8 mouse cellular contexts compared by ENCODE assay signal in genomic region chr8:119912643-119913042, GRCm38 (mm10). TPM values are rescaled to one million over a fixed set of nuclear protein-coding genes. Genes with fewer than 3 reads are reported as not detected.
DNase-seq lines count a peak whose midpoint lies in the region; ATAC-seq and TF ChIP-seq lines count a peak whose summit lies in the region.

No protein-coding gene starts in this region.

- peaks cover 23% of the 10 kb centered on the region; the same call in 1 of the 2 replicates for H3K4me1 ChIP-seq in lung, postnatal 0 days (ENCODE audit: insufficient read depth, low read depth, low read length)
- H3K4me1 ChIP-seq in forebrain, embryonic 12.5 days, result peaks cover 47% of the 10 kb centered on the region
- H3K4me1 ChIP-seq in limb, embryonic 15.5 days, result peaks cover 50% of the 10 kb centered on the region
- H3K4me1 ChIP-seq in stomach, embryonic 15.5 days, result peaks cover 49% of the 10 kb centered on the region

- H3K9me3 ChIP-seq in lung, postnatal 0 days (ENCODE audit: low read length), result no peaks in the 10 kb centered on the region
- no peaks in the 10 kb centered on the region for H3K9me3 ChIP-seq in forebrain, embryonic 12.5 days
- no peaks in the 10 kb centered on the region for H3K9me3 ChIP-seq in limb, embryonic 15.5 days
- no peaks in the 10 kb centered on the region for H3K9me3 ChIP-seq in stomach, embryonic 15.5 days

- no peak for DNase-seq in lung, postnatal 0 days (ENCODE audit: low spot score)
- no peak for DNase-seq in lung, postnatal 25 days (ENCODE audit: low spot score)
- no peak for DNase-seq in adrenal gland, adult 18-20 months (ENCODE audit: low spot score in 2 of 2)
- no peak for DNase-seq in adipocyte (ENCODE audit: low spot score)
- no peak for DNase-seq in embryo, embryonic 11 days

- TF ChIP-seq CTCF in lung, postnatal 0 days (IDR thresholded peaks at IDR 0.05), result no peak

- no peak for TF ChIP-seq EP300 in lung, postnatal 0 days (IDR thresholded peaks at IDR 0.05)

- no peak for ATAC-seq in lung, postnatal 0 days
- ATAC-seq in forebrain, embryonic 12.5 days (ENCODE audit: low FRiP score), result no peak
- ATAC-seq in limb, embryonic 15.5 days (ENCODE audit: insufficient number of reproducible peaks, low FRiP score, low TSS enrichment, low read depth), result no peak
- no peak for ATAC-seq in stomach, embryonic 15.5 days (ENCODE audit: insufficient read depth, low FRiP score, low read depth)

- H3K27me3 ChIP-seq in lung, postnatal 0 days (replicated peaks; ENCODE audit: insufficient read depth, low read length), result no peaks in the 10 kb centered on the region
- 0 out of 2 replicates have a peak, but pooled peaks cover 4% of the 10 kb centered on the region for H3K27me3 ChIP-seq in forebrain, embryonic 12.5 days
- H3K27me3 ChIP-seq in limb, embryonic 15.5 days, result 0 out of 2 replicates have a peak, but pooled peaks cover 3% of the 10 kb centered on the region
- H3K27me3 ChIP-seq in stomach, embryonic 15.5 days (replicated peaks), result no peaks in the 10 kb centered on the region

- no peak overlapping the region for H3K4me3 ChIP-seq in lung, postnatal 0 days (ENCODE audit: low read depth, low read length)
- H3K4me3 ChIP-seq in forebrain, embryonic 12.5 days (replicated peaks), result peak overlapping the region; percentile 85
- H3K4me3 ChIP-seq in limb, embryonic 15.5 days, result no peak overlapping the region
- H3K4me3 ChIP-seq in stomach, embryonic 15.5 days (replicated peaks), result peak overlapping the region; percentile 87

- no peak overlapping the region; the same call in 1 of the 2 replicates for H3K4me2 ChIP-seq in lung, postnatal 0 days (replicated peaks; ENCODE audit: low read depth, low read length)
- peak overlapping the region; percentile 82 for H3K4me2 ChIP-seq in forebrain, embryonic 12.5 days
- peak overlapping the region; percentile 88; the same call in 1 of the 2 replicates for H3K4me2 ChIP-seq in limb, embryonic 15.5 days
- peak overlapping the region; percentile 97 for H3K4me2 ChIP-seq in stomach, embryonic 15.5 days

- no peak overlapping the region for H3K9ac ChIP-seq in lung, postnatal 0 days (replicated peaks; ENCODE audit: low read depth)
- H3K9ac ChIP-seq in forebrain, embryonic 12.5 days, result peak overlapping the region; percentile 94
- H3K9ac ChIP-seq in limb, embryonic 15.5 days, result no peak overlapping the region
- no peak overlapping the region for H3K9ac ChIP-seq in stomach, embryonic 15.5 days

- 43% methylated on average over 6 of the region's 6 CpGs for WGBS in lung, postnatal 0 days
- 43% methylated on average over 6 of the region's 6 CpGs for WGBS in forebrain, embryonic 12.5 days
- 65% methylated on average over 6 of the region's 6 CpGs for WGBS in limb, embryonic 15.5 days
- 51% methylated on average over 6 of the region's 6 CpGs for WGBS in stomach, embryonic 15.5 days

- H3K27ac ChIP-seq in lung, postnatal 0 days (ENCODE audit: low read length), result peak overlapping the region; percentile 69; the same call in 1 of the 2 replicates
- H3K27ac ChIP-seq in forebrain, embryonic 12.5 days, result no peak overlapping the region
- H3K27ac ChIP-seq in limb, embryonic 15.5 days, result no peak overlapping the region
- no peak overlapping the region for H3K27ac ChIP-seq in stomach, embryonic 15.5 days

- H3K36me3 ChIP-seq in lung, postnatal 0 days (ENCODE audit: insufficient read depth, low read length), result no peaks in the 10 kb centered on the region
- H3K36me3 ChIP-seq in forebrain, embryonic 12.5 days (replicated peaks), result peaks cover 3% of the 10 kb centered on the region; the same call in 1 of the 2 replicates
- H3K36me3 ChIP-seq in limb, embryonic 15.5 days, result no peaks in the 10 kb centered on the region
- H3K36me3 ChIP-seq in stomach, embryonic 15.5 days, result no peaks in the 10 kb centered on the region

RNA-seq across cellular contexts. Expression of gene Gm20388, which starts 2.0 kb away (rescaled TPM):
- not detected in 2 replicates for polyA plus RNA-seq in lung, postnatal 0 days (2015; fragmentation: Nextera tagmentation; extraction: Ambion mirVana)
- 5.6 TPM in 1 of 2 replicates, not detected in the other for polyA plus RNA-seq in forebrain, embryonic 12.5 days (2016; fragmentation: Nextera tagmentation; extraction: Ambion mirVana)
- polyA plus RNA-seq in limb, embryonic 15.5 days (2015; fragmentation: Nextera tagmentation; extraction: Ambion mirVana), result 2.6 and 4.9 TPM in 2 replicates
- polyA plus RNA-seq in stomach, embryonic 15.5 days (2015; fragmentation: Nextera tagmentation; extraction: Ambion mirVana), result not detected in 2 replicates
- total RNA-seq in adrenal gland, adult 18-20 months (2021), result 1 to 10 TPM; 1.3 to 8.5 TPM

RNA-seq across cellular contexts. Expression of gene Usp10, which starts 2.5 kb away (rescaled TPM):
- polyA plus RNA-seq in lung, postnatal 0 days (2015; fragmentation: Nextera tagmentation; extraction: Ambion mirVana), result 38.1 and 40.3 TPM in 2 replicates
- polyA plus RNA-seq in forebrain, embryonic 12.5 days (2016; fragmentation: Nextera tagmentation; extraction: Ambion mirVana), result 167 and 176 TPM in 2 replicates
- 106 and 113 TPM in 2 replicates for polyA plus RNA-seq in limb, embryonic 15.5 days (2015; fragmentation: Nextera tagmentation; extraction: Ambion mirVana)
- 127 and 133 TPM in 2 replicates for polyA plus RNA-seq in stomach, embryonic 15.5 days (2015; fragmentation: Nextera tagmentation; extraction: Ambion mirVana)
- 100 to 1,000 TPM; 114 to 127 TPM for total RNA-seq in adrenal gland, adult 18-20 months (2021)

RNA-seq across cellular contexts. Expression of gene Klhl36, which starts 50.6 kb away (rescaled TPM):
- 11.4 and 11.6 TPM in 2 replicates for polyA plus RNA-seq in lung, postnatal 0 days (2015; fragmentation: Nextera tagmentation; extraction: Ambion mirVana)
- 9.9 and 10.9 TPM in 2 replicates for polyA plus RNA-seq in forebrain, embryonic 12.5 days (2016; fragmentation: Nextera tagmentation; extraction: Ambion mirVana)
- polyA plus RNA-seq in limb, embryonic 15.5 days (2015; fragmentation: Nextera tagmentation; extraction: Ambion mirVana), result 13.0 and 13.5 TPM in 2 replicates
- polyA plus RNA-seq in stomach, embryonic 15.5 days (2015; fragmentation: Nextera tagmentation; extraction: Ambion mirVana), result 12.3 and 12.8 TPM in 2 replicates
- total RNA-seq in adrenal gland, adult 18-20 months (2021), result 1 to 10 TPM; 4.9 to 5.8 TPM

Comparison
In these comparisons a context has a peak if more than half of its experiments do, and no peak if none do; other contexts are left out.
1. H3K4me3 ChIP-seq: peak in forebrain, embryonic 12.5 days (single experiment) and stomach, embryonic 15.5 days (single experiment); none in lung, postnatal 0 days (single experiment) and limb, embryonic 15.5 days (single experiment).